Mouse (Mus musculus) G1E (cell line): ENCODE results near the gene A830005F24Rik. TPM values are rescaled to one million over a fixed set of nuclear protein-coding genes. Genes with fewer than 3 reads are reported as not detected.

Experiments used
- ATAC-seq: 2 replicates; pipeline ENCODE4 v1.8.0; 2016; ENCODE audit warnings: mild to moderate bottlenecking; ENCODE audit not compliant: insufficient number of reproducible peaks, poor library complexity, low FRiP score, severe bottlenecking; ENCODE audit errors: extremely low read depth
- DNase-seq: peaks from one replicate; pipeline ENCODE4 v3.0.0; 2012; ENCODE audit warnings: low spot score
- H3K27me3 ChIP-seq: 2 replicates; pipeline ENCODE4 v1.6.1; 2012; ENCODE audit warnings: mild to moderate bottlenecking, low read length, inconsistent platforms; ENCODE audit not compliant: insufficient read depth
- H3K36me3 ChIP-seq: replicated peaks from 2 replicates; pipeline ENCODE3; 2012; ENCODE audit warnings: mild to moderate bottlenecking, inconsistent platforms
- H3K4me1 ChIP-seq: 2 replicates; pipeline ENCODE4 v1.6.1; 2012; ENCODE audit warnings: low read depth, low read length, inconsistent platforms, mixed read lengths; ENCODE audit not compliant: insufficient read depth
- H3K4me3 ChIP-seq: 2 replicates; pipeline ENCODE4 v1.5.1; 2012; ENCODE audit warnings: low read depth, mild to moderate bottlenecking, inconsistent platforms, low read length, moderate library complexity, mixed read lengths
- H3K9me3 ChIP-seq: replicated peaks from 2 replicates; pipeline ENCODE4 v1.6.1; 2012; ENCODE audit warnings: inconsistent platforms
- CTCF ChIP-seq: IDR thresholded peaks from 2 replicates; pipeline ENCODE4 v1.5.1; 2012; ENCODE audit warnings: low read depth, low read length, inconsistent platforms, mixed read lengths
- GATA1 ChIP-seq: IDR thresholded peaks from 2 replicates; pipeline ENCODE4 v1.6.1; 2012; ENCODE audit warnings: borderline replicate concordance, low read length, inconsistent platforms, mixed read lengths
- GATA2 ChIP-seq: IDR thresholded peaks from 2 replicates; pipeline ENCODE4 v1.6.1; 2012; ENCODE audit warnings: low read depth, low read length, inconsistent platforms, borderline replicate concordance
- POLR2AphosphoS5 ChIP-seq: IDR thresholded peaks from 2 replicates; pipeline ENCODE4 v1.6.1; 2012; ENCODE audit warnings: low read depth, low read length, inconsistent platforms; ENCODE audit not compliant: insufficient replicate concordance
- TAL1 ChIP-seq: conservative IDR thresholded peaks from 2 replicates; pipeline ENCODE4 v1.6.1; 2012; ENCODE audit warnings: low read depth, low read length, inconsistent platforms, mixed read lengths
- polyA plus RNA-seq: library from polyadenylated mRNA; stranded (reverse); fragments of >175 nt; gene quantifications from 2 replicates; pipeline ENCODE4 v1.2.3, GENCODE M21; 2012
- total RNA-seq, 2 experiments: library from RNA; stranded (forward) in 1 of 2; stranded (reverse) in 1 of 2; fragments of 200-1000 nt in 1 of 2; fragments of >200 nt in 1 of 2; fragmentation: Nextera tagmentation in 1 of 2; gene quantifications; 2 replicates each; pipeline ENCODE4 v1.2.3; 2014 to 2017

Gene A830005F24Rik
- total and polyA plus RNA-seq, 3 experiments: 0.22 to 0.33 TPM; not detected in 1

GRCm38 (mm10) chr13:48562336-48562735 lies 49.0 kb downstream of the A830005F24Rik start:
- Histone ChIP-seq H3K36me3 (no peaks in the 10 kb centered on the region), H3K9me3 (0 out of 2 replicates have a peak, but pooled peaks cover 2% of the 10 kb centered on the region), H3K27me3 (peaks cover 23% of the 10 kb centered on the region), H3K4me3 (no peak overlapping the region), H3K4me1 (no peaks in the 10 kb centered on the region)
- DNase-seq (no peak), ATAC-seq (no peak)
- TF ChIP-seq POLR2AphosphoS5 (no peak), GATA1 (no peak), TAL1 (no peak), GATA2 (no peak), CTCF (no peak)

Other genes with a start within 250 kb of the A830005F24Rik start
- 23.9 and 29.5 TPM in 2 replicates for gene Zfp169, start 119 bp upstream of the A830005F24Rik start, total RNA-seq (2014; fragmentation: Nextera tagmentation)
- 16.2 and 16.7 TPM in 2 replicates for gene Zfp169, start 119 bp upstream of the A830005F24Rik start, total RNA-seq (2017)
- gene Zfp169, start 119 bp upstream of the A830005F24Rik start, polyA plus RNA-seq: 0.35 and 0.62 TPM in 2 replicates
- gene Ptpdc1, start 112.1 kb downstream of the A830005F24Rik start, total RNA-seq (2014; fragmentation: Nextera tagmentation): not detected in 2 replicates
- gene Ptpdc1, start 112.1 kb downstream of the A830005F24Rik start, total RNA-seq (2017): 0.06 and 0.11 TPM in 2 replicates
- gene Ptpdc1, start 112.1 kb downstream of the A830005F24Rik start, polyA plus RNA-seq: not detected in 2 replicates
- not detected in 2 replicates for gene Barx1, start 149.4 kb downstream of the A830005F24Rik start, total RNA-seq (2014; fragmentation: Nextera tagmentation)
- gene Barx1, start 149.4 kb downstream of the A830005F24Rik start, total RNA-seq (2017): 0.06 TPM in 1 of 2 replicates, not detected in the other
- not detected in 2 replicates for gene Barx1, start 149.4 kb downstream of the A830005F24Rik start, polyA plus RNA-seq